Mouse (Mus musculus): Measurements from ENCODE around the gene Ell.
A peak's percentile ranks its signal among the peaks of the same experiment; 100 is the strongest.
"Not testable (repeated sequence)": the region's sequence is repeated elsewhere in the genome, so short reads cannot be mapped to it uniquely, and the experiment has no call there.

Gene Ell

GRCm38 (mm10) chr8:70507027-70507393 is 32.2 kb upstream of the Ell start:
- DNase-seq: no peak

GRCm38 (mm10) chr8:70509281-70509952 is 29.8 kb upstream of the Ell start:
- DNase-seq: no peak

DNA sequence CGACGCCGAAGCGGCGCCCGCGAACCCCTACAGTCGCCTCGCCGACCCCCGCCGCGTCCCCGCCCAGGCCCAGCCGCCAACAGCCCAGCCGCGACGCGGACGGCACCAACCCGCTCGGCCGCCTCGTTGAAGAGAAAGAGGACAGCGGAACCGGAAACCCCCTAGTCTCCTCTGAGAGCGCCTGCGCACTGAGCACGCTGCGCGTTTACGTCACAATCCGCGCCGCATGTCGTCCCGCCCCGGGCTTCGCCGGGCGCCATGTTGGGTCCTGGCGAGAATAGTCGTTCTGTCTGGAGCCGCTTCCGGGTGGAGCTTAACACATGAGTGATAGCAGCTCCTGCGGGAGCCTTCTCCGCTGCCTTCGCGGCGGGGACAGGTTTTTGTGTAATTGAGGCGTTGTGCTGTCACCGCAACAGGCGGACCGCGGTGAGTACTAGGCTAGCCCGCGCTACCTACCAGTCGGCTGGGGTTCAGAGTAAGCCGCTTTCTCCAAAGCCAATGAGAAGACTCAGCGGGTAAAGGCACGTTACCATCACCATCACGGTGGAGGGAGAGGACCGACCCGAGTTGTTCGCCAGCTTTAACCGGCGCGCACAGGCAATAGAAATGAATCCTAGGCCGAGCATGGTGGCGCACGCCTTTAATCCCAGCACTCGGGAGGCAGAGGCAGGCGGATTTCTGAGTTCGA is 28.9 kb upstream of the Ell start, which contains the start of gene Uba52:
Uba52 (minus strand) TSS at position 574 of the 688 bp plus-strand sequence.
- DNase-seq: peak; percentile 98

DNA sequence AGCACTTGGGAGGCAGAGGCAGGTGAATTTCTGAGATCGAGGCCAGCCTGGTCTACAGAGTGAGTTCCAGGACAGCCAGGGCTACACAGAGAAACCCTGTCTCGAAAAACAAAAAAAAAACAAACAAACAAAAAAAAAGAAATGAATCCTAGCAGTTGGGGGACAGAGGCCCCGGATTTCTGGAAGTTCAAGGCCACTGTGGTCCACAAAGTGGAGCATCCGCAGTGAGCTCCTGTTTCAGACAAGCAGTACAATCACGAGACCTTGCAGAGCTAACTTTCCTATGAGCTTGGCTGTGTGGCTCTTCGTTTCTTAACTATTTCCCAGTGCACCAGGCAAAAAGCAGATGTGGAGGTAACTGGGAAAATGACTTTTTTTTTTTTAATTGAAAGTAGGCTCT is 28.1 kb upstream of the Ell start:
- DNase-seq: not testable (repeated sequence)

- DNase-seq: no peak
These were observed 27.5 kb upstream of the Ell start for GRCm38 (mm10) chr8:70511770-70512169.

GRCm38 (mm10) chr8:70512253-70512903 is 26.9 kb upstream of the Ell start:
- no peak for DNase-seq

- DNase-seq: no peak
These were observed 25.8 kb upstream of the Ell start for GRCm38 (mm10) chr8:70513441-70513840.

GRCm38 (mm10) chr8:70517940-70518643 is 21.2 kb upstream of the Ell start:
- no peak for DNase-seq

DNA sequence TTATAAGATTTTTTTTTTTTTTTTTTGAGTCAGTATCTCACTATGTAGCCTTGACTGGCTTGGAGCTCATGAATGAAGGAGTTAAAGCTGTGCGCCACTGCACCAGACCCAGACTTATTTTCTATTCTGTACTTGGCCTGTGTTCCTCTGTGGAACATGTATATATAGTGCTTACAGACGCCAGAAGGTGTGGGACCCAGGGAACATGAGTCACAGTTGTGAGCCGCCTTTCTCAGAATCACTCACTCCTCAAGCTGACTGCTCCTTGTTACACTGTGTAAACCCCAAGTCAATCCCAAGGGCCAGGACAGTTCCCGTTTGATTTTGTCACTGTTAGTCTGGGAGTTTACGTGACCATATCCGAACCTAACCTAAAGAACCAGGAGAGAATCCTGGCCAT is 20.2 kb upstream of the Ell start:
- no peak for DNase-seq

GRCm38 (mm10) chr8:70519606-70520005 is 19.7 kb upstream of the Ell start:
- no peak for DNase-seq

DNA sequence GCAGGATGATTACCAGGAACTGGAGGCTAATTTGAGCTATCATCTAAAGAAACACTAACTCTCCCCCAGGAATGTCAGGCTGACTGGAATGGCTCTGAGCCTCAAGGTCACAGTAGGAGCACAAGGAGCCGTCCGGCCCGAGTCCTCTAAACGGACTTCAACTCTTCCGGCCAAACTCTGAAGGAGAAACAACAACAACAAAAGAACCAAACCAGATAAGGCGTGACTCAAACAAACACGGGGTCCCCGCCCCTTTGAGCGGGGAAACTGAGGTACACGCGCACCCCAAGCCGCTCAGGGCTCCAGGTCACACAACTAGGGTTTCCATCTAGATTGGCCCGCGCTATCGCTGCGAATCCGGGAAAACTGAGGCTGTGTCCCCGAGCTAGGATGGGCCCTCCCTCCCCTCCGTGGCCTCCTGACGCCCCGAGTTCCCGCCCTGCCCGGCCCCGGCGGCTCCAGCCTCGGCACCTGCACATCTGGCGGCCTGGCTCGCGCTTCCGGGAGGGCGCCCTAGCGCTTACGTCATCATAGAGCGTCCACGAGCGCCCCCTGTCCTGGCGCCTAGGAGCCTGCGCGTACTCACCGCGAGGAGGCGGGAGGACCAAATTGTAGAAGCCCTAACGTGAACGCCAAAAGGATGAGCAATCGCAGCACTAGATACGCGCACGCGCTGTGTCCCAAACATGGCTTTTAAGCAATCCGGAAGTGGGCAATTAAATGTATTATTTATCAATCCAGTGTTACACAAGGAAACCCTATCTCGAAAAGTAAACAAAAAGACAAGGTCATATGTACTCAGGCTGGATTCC is 16.5 kb upstream of the Ell start:
- peak; percentile 95 for DNase-seq

DNA sequence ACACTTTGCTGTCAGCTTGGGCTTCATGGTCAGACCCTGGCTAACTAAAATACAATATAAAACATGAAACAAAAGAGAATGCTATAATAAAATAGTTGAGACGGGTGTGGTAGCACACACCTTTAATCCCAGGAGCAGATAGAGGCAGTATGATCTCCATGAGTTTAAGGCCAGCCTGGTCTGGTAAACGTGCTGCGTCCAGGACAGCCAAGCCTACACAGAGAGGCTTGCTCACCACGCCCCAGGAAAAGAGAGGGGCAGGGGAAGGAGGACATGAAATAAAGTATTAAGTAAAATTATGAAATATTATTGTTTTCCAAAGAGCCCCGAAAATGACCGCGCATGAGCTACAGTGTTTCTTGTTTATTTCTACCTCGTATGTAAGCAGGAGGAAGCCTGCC is 12.1 kb upstream of the Ell start:
- DNase-seq: no peak

- DNase-seq: peak; percentile 98
These were observed 11.6 kb upstream of the Ell start, which contains the start of the genes Fkbp8 and Kxd1 for GRCm38 (mm10) chr8:70527512-70528181. Gene Fkbp8 (plus strand): TSS chr8:70527724. Gene Kxd1 (minus strand): TSS chr8:70527956.

DNA sequence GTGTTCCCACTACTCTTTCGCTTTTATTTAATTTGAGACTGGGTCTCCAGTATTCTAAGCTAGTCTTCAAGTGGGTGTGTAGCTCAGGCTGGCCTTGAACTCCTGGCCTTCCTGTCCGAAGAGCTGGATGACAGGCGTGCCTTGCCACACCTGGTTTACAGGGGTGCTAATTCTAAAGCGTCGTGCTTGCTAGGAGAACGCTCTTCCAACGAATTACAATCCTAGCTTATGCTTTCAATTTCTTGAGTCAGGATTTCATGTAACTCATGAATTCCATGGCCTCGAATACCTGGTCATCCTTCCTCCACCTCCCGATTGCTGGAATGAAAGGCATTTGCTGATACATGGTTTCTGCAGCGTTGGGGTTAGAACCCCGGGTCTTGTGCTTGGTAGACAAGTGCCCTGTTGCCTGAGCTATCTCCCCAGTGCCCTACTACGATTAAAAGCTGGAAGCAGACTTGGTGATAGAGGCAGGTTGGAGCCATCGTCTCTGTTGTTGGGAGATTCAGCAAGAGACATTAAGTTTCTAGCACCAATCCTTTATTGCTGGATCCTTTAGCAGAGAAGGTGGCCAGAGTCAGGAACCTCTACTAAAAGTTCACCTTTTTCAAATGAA is 11.0 kb upstream of the Ell start:
- no peak for DNase-seq

- no peak for DNase-seq
These were observed 10.0 kb upstream of the Ell start for GRCm38 (mm10) chr8:70529299-70529698.

DNA sequence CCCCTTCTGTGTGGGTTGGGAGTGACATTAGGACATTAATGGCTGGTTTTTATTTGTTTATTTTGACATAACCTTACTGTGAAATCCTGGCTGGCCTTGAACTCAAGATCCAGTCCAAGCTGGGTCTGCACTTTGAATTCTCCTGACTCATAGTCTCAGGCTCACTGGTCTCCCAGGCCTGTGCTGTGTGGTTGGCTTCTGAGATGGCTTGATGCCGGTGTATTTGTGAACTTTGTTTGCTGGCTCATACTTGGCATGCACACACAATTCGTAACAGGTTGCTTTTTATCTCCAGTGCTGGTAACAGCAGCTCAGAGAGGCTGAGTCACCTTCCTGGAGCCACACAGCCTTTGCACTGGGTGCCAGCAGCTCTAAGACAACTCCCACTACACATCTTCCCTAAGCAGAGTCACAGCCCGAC is 9.5 kb upstream of the Ell start:
- no peak for DNase-seq

GRCm38 (mm10) chr8:70530314-70530713 is 8.9 kb upstream of the Ell start:
- no peak for DNase-seq

DNA sequence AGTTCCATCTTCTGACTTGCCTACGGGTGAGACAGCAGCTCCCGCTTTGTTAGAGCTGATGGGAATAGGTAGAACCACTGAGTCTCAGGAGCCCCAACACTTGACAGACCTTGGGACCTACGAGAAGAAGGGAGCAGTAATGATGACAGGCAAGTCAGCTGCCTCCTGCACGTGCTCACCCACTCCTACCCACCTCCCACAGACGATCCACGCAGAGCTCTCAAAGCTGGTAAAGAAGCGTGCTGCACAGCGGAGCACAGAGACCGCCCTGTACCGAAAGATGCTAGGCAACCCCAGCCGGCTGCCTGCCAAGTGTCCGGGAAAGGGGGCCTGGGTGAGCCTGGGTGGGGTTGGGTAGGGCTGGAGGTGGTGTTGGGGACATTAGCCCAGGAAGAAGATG is 5.0 kb upstream of the Ell start:
- no peak for DNase-seq

GRCm38 (mm10) chr8:70535221-70535620 is 4.0 kb upstream of the Ell start:
- no peak for DNase-seq

DNA sequence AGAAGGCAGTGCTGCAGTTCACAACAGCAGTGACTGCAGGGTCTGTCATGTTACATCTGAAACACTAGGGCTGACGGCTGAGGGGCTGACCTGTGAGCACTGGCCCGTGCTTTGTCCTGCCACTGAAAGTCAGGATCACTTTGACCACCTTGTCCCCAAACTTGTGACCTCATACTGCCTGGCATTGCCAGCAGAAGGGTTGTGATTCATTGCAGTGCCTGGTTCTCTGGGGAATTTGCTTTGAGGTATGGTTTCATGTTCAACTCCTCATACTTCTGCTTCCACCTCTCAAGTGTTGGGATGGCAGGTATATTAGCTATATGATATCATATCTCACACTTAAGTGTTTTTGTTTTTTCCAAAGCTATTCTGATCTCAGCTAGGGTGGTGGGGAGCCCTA is 3.6 kb upstream of the Ell start:
- DNase-seq: no peak

- DNase-seq: peak; percentile 59
These were observed 1.2 kb upstream of the Ell start for GRCm38 (mm10) chr8:70538024-70538579.
